Mouse (Mus musculus) thymus, postnatal 25 days (tissue): Measurements from ENCODE around the gene Tssc4.

Experiments used
- DNase-seq: peaks from one replicate; pipeline ENCODE4 v3.0.0; 2022

Tssc4 gene

DNA sequence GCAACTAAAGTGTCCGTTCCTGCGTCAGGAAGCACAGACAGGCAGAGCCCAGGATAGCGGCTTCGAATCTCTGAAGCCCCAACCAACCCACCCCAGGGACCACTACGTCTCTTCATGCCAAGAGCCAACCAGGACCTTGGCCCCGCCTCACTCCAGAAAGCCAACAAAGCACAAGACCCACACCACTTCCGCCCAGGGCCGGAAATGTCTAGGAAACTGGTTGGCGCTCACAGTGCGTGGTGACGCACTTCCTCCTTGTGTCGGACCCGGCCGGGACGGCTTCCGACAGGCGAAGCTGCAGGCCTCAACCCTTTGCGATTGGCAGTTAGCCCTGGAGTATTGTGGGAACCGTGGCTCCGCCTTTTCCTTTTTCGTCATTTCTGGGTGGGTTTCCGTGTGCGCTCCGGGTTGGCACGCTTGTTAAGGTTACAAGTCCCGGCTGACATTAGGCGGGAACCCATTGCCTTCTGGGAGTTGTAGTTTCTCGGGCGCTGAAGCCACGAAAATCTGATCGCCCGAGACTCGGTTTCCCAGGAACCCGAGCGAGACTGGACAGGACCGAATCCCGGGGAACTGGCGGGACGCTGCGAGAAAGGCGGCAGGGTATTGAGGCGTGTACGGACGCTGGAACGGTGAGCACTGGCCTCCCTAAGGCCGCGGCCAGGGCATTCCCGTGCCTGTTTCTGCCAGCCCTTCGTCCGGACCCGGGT is at the start of gene Tssc4:
Tssc4 (plus strand) TSS at position 368 of the 710 bp plus-strand sequence.
- DNase-seq, result peak; percentile 94

DNA sequence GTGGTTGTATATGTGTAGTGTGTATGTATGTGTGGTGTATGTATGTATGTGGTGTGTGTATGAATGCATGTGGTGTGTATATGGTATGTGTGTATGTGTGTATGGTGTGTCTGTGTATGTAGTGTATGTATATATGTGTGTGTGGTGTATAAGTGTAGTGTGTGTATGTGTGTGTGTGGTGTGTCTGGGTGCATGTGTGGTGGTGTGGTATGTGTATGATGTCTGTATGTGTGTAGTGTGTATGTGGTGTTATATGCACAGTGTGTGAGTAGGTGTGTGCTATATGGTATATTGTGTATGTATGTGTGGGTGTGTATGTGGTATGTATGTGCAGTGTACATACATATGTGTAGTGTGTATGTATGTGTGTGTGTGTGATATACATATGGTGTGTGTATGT is 49.0 kb upstream of the Tssc4 start:
- DNase-seq, result no peak

GRCm38 (mm10) chr7:143020764-143021163 is 48.3 kb upstream of the Tssc4 start:
- DNase-seq, result no peak

DNA sequence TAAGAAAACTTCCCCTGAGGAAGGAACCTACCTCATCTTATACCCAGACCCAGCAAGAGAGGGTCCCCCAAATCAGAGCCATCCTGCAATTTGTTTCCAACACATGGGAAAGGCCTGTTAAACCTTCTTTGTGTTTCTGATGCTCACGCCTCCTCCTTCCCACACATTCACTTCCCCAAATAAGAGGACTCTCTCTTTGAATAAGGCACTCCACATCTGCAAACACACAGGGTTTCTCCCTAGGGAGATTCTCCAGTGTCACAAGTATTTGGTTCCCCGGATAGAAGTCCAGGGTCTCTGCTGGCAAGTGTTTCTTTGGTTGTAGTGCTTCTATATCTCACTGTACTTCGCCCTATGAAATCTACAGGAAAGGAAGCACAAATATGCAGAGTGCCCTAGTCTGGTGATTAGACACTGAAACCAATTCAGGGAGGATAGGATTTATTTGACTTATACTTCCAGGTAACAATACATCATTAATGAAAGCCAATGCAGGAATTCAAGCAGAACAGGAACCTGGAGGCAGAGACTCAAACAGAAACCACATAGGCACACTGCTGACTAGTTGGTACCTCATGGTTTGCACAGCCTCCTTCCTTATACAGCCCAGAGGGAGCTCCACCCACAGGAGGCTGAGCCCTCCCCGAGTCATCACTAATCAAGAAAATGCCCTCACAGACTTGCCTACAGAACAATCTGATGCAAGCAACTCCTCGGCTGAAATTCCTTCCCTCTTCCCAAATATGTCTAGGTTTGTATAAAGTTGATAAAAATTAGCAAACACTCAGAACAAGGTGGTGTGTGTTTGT is 47.5 kb upstream of the Tssc4 start:
- no peak for DNase-seq

GRCm38 (mm10) chr7:143023499-143023898 is 45.5 kb upstream of the Tssc4 start:
- no peak for DNase-seq

- DNase-seq, result no peak
Observed at GRCm38 (mm10) chr7:143024293-143024692, 44.8 kb upstream of the Tssc4 start.

- DNase-seq, result no peak
Observed at GRCm38 (mm10) chr7:143025496-143025895, 43.6 kb upstream of the Tssc4 start.

DNA sequence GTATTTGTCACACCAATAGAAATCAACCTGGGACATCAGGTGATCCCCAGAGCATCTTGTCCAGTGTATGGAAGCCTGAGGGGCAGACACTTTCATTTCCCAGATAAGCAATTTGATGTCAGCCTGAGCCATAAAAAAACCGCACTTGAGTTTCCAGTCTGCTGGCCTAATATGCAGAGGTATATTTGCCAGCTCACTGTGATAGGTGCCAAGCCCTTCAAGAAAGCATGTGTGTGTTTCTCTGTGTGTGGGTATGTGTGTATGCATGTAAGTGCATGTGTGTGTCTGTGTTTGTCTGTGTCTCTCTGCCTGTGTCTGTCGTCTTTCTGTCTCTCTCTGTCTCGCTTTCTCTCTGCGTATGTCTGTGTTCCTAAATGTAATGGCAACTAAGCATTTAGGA is 41.9 kb upstream of the Tssc4 start:
- no peak for DNase-seq

DNA sequence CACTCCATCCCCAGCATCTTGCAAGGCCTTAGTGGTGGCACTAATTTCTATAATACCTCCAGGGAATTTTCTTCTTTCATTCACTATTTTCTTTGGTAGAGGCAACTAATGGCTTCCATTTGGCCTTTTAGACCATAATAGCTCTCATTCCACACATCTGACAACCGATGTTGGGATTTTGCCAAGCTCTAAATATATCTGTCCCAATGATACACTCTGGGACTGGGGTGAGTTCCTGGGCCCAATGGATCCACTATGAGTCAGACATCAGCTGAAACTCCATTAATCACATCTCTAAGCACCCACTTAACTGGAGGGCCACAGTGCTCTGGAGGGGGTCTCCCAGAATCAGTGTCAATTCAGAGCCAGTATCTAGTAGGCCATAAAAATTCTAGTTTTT is 37.2 kb upstream of the Tssc4 start:
- no peak for DNase-seq

DNA sequence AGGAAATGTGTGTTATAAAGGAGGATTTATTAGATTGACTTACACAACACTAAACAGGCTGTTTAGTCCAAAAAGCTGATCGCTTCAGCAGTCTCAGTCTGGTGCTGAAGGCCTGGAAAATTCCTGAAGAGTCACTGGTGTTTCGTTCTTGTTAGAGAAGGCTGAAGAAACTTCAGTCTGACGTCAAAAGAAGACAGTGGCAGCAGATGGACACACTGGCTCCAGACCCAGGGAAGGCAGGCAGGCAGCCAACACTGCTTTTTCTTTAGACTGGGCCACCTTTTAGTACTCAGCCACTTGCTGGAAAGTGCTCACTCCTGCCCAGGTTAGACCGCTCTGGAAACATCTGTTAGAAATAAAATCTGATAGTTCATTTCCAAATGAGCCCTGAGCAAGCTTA is 35.5 kb upstream of the Tssc4 start:
- no peak for DNase-seq

DNA sequence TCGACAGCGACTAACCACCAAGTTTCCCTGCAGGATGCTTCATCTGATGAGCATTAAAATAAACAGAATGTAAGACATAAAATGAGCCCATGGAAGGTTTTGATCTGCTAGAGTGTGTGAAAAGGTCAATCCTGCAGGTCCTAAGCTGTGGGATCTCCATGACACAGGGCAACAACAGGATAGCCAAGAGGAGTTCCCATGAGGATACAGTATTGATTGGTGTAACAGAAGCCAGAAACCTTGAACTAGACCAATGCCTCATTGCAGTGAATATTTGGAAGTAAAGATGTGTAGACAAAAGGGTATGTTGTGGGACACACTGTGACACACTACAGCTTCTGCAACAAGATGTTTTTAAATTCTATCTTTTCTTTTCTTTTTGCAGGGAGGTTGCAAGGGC is 34.9 kb upstream of the Tssc4 start:
- DNase-seq, result no peak

DNA sequence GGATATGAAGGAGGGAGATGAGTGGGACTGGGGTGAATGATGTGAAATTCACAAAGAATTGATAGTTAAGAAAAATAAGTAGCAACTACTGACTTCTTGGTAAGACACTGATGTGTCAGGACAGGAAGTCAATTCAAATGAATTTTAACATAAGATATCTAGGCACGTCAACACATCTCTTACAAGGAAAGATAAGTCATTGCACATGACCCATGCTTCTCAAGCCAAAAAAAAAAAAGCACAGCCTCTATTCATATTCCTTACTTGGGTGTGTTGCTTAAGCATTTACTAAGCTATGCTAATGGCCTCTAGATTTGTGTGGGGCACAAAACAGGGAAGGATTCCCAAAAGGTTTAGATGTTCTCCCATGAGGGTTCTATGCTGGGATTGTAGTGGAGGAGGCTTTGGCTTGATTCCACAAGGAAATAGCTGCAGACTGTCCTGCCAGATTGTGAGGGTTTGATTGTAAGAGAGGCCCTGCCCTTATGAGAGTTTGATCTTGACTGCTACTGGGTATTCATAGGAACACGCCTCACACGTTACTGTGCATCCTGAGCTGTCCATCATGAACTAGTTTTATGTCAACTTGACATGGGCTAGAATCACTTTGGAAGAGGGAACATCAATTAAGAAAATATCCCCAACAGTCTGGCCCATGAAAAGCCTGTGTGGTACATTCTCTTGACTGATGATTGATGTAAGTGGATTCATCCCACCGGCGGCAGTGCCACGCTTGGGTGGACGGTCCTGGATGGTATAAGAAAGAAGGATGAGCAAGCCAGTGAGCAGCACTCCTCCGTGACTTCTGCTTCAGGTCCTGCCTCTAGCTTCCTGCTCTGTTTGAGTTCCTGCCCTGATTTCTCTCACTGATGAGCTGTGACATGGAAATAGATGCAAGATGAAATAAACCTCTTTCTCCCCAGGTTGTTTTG is 34.3 kb upstream of the Tssc4 start:
- no peak for DNase-seq

- no peak for DNase-seq
Observed at GRCm38 (mm10) chr7:143036787-143037186, 32.3 kb upstream of the Tssc4 start.

GRCm38 (mm10) chr7:143037306-143037705 is 31.7 kb upstream of the Tssc4 start:
- DNase-seq, result no peak

DNA sequence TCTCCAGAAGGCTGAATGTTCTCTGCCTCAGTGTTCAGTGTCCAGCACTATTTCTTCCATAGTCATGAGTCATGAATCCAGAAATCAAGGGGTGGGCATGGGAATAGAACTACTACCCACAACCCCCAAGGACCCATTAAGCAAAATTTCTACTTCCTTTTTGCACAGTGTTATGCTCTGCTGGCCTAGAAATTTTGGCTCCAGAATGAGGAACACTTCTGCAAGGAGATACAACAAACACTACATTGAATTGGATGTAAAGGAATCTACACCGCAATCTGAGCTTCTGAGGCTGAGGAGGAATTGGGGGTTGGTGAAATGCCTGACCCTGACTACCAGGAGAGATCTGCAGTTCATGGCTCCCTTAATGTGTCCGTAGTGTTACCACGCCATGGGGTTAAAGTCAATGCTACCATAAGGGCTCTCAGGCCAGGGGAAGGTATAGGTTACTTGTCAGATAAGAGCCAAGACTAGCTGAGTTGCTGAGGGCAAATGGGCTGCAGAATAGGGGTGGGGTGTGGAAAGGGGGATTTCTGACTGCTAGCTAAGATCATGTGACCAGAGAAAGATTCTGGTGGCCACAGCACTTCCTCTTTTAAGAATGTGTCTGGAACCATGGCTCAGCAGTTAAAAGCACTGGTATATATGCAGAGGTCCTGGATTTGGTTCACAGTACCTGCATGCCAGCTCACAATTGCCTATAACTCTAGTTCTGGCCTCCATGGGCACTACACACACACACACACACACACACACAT is 30.7 kb upstream of the Tssc4 start:
- no peak for DNase-seq

DNA sequence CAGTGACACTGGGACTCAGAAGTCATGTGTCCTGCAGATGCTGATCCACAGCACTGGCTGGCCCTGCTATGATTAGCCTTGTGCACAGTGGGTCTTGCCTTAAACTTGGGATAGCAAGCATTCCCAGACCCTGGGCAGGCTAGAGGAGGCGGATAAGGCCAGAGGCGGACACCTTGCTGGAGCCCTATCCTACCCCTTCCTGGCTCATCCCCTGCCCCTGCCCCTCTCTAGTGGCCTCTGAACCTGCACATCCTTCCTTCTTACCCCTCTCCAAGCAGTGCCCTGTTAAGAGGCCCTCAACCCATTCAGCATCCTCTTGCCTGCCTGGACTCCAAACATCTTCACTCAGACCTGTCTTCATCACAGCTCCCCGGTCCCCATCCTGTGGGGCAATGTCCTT is 28.5 kb upstream of the Tssc4 start:
- DNase-seq, result no peak

GRCm38 (mm10) chr7:143041138-143041822 is 27.8 kb upstream of the Tssc4 start:
- DNase-seq, result no peak

DNA sequence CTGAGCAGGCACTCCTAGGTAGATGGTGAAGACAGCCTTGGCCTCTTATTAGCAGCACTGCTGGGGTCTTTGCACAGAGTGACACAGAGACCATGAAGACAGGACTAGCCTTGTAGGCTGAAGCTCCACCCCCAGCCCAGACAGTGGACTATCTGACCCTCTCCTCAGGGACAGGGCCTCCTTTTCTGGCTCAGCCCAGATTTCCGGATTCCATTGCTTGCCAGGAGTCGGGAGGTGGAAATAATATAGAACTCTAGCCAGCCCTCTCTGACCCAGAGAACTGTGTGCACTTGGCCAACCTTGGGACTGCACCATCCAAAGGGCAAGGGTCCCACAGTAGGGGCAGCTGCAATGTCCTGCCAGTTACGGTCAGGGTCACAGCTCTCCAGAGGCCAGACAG is 27.0 kb upstream of the Tssc4 start:
- DNase-seq, result no peak

- DNase-seq, result no peak
Observed at GRCm38 (mm10) chr7:143042897-143043300, 26.1 kb upstream of the Tssc4 start.

DNA sequence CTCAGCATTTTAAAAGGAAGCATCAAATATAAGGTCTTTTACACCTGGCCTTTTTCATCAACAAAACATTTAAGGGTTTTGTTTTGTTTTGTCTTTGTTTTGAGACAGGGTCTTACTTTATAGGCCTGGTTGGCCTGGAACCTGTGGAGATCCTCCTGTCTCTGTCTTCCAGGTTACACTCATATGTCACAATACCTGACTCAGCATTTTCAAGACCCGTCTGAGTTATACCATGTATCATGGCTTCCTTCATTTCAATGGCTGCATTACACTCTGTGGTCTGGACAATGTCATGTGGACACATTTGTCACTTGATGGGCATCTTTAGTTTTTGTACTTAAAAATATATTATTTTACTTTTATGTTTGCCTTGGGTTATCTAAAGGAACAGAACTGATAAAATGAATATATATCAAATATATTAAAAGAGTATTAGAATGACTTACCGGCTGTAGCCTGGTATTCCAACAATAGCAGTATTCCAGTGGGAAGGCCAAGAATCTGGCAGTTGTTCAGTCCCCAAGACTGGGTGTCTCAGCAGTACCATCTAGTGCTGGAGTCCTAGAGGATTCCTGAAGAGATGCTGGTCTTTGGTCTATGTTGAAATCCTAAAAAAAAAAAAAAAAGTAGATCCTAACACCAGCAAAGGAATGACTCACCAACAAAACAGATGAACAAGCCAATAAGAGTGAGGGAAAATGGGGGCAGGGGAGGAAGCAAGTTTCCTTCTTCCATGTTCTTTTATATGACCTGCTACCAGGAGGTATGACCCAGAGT is 24.8 kb upstream of the Tssc4 start:
- DNase-seq, result no peak

DNA sequence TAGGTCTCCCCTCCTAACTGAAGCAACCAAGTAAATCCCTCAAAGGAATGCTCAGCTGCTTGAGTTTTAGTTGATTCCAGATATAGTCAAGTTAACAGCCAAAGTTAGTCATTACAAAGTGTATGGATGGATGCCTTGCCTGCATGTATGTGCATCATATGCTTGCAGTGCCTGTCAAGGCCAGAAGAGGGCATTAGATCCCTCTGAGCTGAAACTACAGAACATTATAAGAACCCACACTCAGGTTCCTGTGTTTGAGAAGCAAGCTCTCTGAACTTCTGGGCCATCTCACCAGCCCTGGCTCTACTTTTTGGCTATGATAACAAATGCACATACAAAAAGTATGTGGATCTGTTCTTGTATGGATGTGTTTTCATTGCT is 24.2 kb upstream of the Tssc4 start:
- no peak for DNase-seq
